Mouse (Mus musculus): ENCODE measurements around the gene Gstt4. TPM values are rescaled to one million over a fixed set of nuclear protein-coding genes. Genes with fewer than 3 reads are reported as not detected.
A peak's percentile ranks its signal among the peaks of the same experiment; 100 is the strongest.
"Not testable (repeated sequence)": the region's sequence is repeated elsewhere in the genome, so short reads cannot be mapped to it uniquely, and the experiment has no call there.

Gstt4 gene
- not detected in 2 replicates for polyA plus RNA-seq (2012; rRNA removed)

- DNase-seq: no peak
- 90% methylated on average over 2 of the region's 2 CpGs for WGBS
- no peak within 1 kb of the TSS for H3K4me3 ChIP-seq (replicated peaks; ENCODE audit: extremely low read depth, low read depth, low read length)
Observed at GRCm38 (mm10) chr10:75822443-75822842, at the start of gene Gstt4. Gene Gstt4, minus strand, starts transcription at chr10:75822543.

DNA sequence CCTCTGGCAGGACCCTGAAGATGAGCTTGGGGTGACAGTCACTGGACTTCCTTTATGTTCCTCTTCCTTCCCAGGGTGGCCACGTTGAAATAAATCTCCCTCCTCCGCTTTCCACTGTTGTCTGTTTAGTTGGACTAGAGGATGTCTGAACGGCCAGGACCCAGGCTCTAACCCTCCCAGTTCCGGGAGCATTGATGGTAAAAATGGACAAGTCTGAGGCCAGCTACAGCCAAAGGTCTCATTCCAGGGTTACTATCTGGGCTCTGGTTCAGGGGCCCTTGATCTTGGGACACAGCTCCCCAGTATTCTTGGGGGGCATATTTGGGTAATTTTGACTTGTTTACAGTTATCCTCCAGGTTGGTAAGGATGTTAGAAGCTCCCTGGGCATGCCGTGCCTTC, 39.2 kb upstream of the Gstt4 start:
- DNase-seq: no peak
- TF ChIP-seq CTCF (IDR thresholded peaks at IDR 0.05; ENCODE audit: insufficient read depth, low read length): no peak
- no peak for TF ChIP-seq POLR2A (IDR thresholded peaks at IDR 0.05; ENCODE audit: borderline replicate concordance, extremely low read depth, low read depth, low read length)
- no peak overlapping the region for H3K4me3 ChIP-seq (replicated peaks; ENCODE audit: extremely low read depth, low read depth, low read length)
- WGBS: 66% methylated on average over 5 of the region's 5 CpGs
- H3K4me1 ChIP-seq (ENCODE audit: control insufficient read depth, insufficient read depth, low read length): peaks cover 4% of the 10 kb centered on the region

More at GRCm38 (mm10) chr10:75822443-75822842, at the start of gene Gstt4:
- H3K4me1 ChIP-seq (ENCODE audit: control insufficient read depth, insufficient read depth, low read length): 0 out of 2 replicates have a peak, but pooled peaks cover under 1% of the 10 kb centered on the region
- TF ChIP-seq CTCF (IDR thresholded peaks at IDR 0.05; ENCODE audit: insufficient read depth, low read length): no peak
- no peak for TF ChIP-seq POLR2A (IDR thresholded peaks at IDR 0.05; ENCODE audit: borderline replicate concordance, extremely low read depth, low read depth, low read length)

DNA sequence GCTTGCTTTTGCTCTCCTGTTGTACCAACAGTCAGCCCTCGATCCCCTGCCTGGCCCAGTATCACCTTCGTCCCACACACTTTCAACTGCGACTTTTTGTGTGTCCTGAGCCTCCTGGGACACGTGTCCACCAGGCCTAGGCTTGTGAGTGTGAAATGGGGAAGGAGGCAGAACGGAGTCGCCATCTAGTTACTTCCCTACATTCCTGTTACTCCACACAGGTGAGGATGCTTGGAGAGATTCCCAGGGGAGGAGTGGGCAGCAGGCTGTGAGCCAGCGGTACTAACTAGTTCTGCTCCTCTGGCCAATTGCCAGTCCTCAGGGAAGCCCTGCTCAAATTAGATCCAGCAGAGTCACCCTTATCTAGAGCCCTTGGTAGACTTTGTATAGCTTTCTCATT, 38.4 kb upstream of the Gstt4 start:
- no peak overlapping the region for H3K4me3 ChIP-seq (replicated peaks; ENCODE audit: extremely low read depth, low read depth, low read length)
- 31% methylated on average over 7 of the region's 7 CpGs for WGBS
- DNase-seq: peak; percentile 14
- peaks cover 4% of the 10 kb centered on the region for H3K4me1 ChIP-seq (ENCODE audit: control insufficient read depth, insufficient read depth, low read length)
- no peak for TF ChIP-seq CTCF (IDR thresholded peaks at IDR 0.05; ENCODE audit: insufficient read depth, low read length)
- no peak for TF ChIP-seq POLR2A (IDR thresholded peaks at IDR 0.05; ENCODE audit: borderline replicate concordance, extremely low read depth, low read depth, low read length)

- peak within 1 kb of the TSS; percentile 86 for H3K4me3 ChIP-seq (replicated peaks; ENCODE audit: extremely low read depth, low read depth, low read length)
- TF ChIP-seq POLR2A (IDR thresholded peaks at IDR 0.05; ENCODE audit: borderline replicate concordance, extremely low read depth, low read depth, low read length): peak; percentile 68; the same call in 1 of the 2 replicates
- not testable (repeated sequence) for H3K4me1 ChIP-seq (ENCODE audit: control insufficient read depth, insufficient read depth, low read length)
- under 1% methylated on average over 46 of the region's 46 CpGs for WGBS
- DNase-seq: peak; percentile 83
Observed at GRCm38 (mm10) chr10:75859786-75860470, 37.6 kb upstream of the Gstt4 start, which contains the start of gene Mif. Gene Mif, minus strand, starts transcription at chr10:75860240.

GRCm38 (mm10) chr10:75859107-75859746, 36.9 kb upstream of the Gstt4 start:
- 6% methylated on average over 26 of the region's 27 CpGs for WGBS
- Histone ChIP-seq H3K4me1 (ENCODE audit: control insufficient read depth, insufficient read depth, low read length) (peaks cover 4% of the 10 kb centered on the region), H3K4me3 (replicated peaks; ENCODE audit: extremely low read depth, low read depth, low read length) (peak overlapping the region; percentile 86)
- no peak for TF ChIP-seq POLR2A (IDR thresholded peaks at IDR 0.05; ENCODE audit: borderline replicate concordance, extremely low read depth, low read depth, low read length)
- TF ChIP-seq CTCF (IDR thresholded peaks at IDR 0.05; ENCODE audit: insufficient read depth, low read length): no peak
- peak; percentile 17 for DNase-seq

DNA sequence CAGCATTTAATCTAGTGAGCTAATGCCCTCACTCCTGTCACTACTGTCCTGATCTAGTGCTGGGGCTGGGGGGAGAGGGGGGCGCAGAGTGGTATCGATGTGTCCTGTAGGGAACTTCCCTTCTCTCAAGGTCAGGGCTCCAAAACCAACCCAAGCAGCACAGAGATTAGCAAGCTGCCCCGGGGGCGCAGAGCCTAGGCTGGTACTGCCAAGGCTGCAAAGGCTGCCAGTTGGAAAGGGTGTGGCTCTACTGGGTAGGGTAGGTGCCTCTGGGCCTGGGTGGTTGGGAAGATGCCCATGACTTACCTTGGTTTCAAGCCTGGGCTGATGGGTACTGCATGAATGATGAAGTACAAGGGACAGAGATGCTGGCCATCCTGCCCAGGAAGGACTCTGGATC, 35.3 kb upstream of the Gstt4 start:
- WGBS: 88% methylated on average over 4 of the region's 4 CpGs
- H3K4me1 ChIP-seq (ENCODE audit: control insufficient read depth, insufficient read depth, low read length): peaks cover 4% of the 10 kb centered on the region
- TF ChIP-seq POLR2A (IDR thresholded peaks at IDR 0.05; ENCODE audit: borderline replicate concordance, extremely low read depth, low read depth, low read length): no peak
- no peak for TF ChIP-seq CTCF (IDR thresholded peaks at IDR 0.05; ENCODE audit: insufficient read depth, low read length)
- no peak for DNase-seq
- H3K4me3 ChIP-seq (replicated peaks; ENCODE audit: extremely low read depth, low read depth, low read length): no peak overlapping the region

- no peak for DNase-seq
- peaks cover 4% of the 10 kb centered on the region for H3K4me1 ChIP-seq (ENCODE audit: control insufficient read depth, insufficient read depth, low read length)
- TF ChIP-seq CTCF (IDR thresholded peaks at IDR 0.05; ENCODE audit: insufficient read depth, low read length): no peak
- no peak for TF ChIP-seq POLR2A (IDR thresholded peaks at IDR 0.05; ENCODE audit: borderline replicate concordance, extremely low read depth, low read depth, low read length)
- H3K4me3 ChIP-seq (replicated peaks; ENCODE audit: extremely low read depth, low read depth, low read length): no peak overlapping the region
- 72% methylated on average over 3 of the region's 3 CpGs for WGBS
Observed at GRCm38 (mm10) chr10:75856976-75857375, 34.6 kb upstream of the Gstt4 start.

GRCm38 (mm10) chr10:75856155-75856907, 34.0 kb upstream of the Gstt4 start:
- peaks cover 4% of the 10 kb centered on the region for H3K4me1 ChIP-seq (ENCODE audit: control insufficient read depth, insufficient read depth, low read length)
- no peak overlapping the region for H3K4me3 ChIP-seq (replicated peaks; ENCODE audit: extremely low read depth, low read depth, low read length)
- no peak for TF ChIP-seq POLR2A (IDR thresholded peaks at IDR 0.05; ENCODE audit: borderline replicate concordance, extremely low read depth, low read depth, low read length)
- TF ChIP-seq CTCF (IDR thresholded peaks at IDR 0.05; ENCODE audit: insufficient read depth, low read length): no peak
- WGBS: 81% methylated on average over 11 of the region's 11 CpGs
- no peak for DNase-seq

DNA sequence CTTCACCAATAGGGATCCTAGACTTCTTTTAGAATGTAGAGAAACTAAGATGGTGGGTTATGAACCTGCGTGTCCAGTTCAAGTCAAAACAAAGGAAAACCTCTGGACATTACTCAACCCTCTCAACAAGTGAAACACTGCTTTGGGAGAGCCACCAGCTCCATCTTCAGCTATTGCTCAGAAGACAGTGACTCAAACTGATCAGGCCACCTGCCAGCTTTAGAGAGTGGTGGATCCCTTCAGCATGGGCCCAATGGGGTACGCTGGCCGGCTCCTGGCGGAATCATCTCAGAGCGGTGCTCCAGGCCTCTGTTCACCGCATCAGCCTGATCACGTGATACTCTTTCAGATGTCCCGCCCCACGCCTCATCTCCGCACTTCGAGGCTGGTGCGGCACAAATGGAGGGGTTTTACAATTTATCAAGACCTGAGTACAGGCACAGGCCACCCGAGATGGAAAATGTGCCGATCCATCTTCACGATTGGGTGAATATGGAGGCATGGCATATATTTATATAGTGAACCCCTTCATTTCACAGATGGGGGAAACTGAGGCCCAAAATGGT, 33.2 kb upstream of the Gstt4 start:
- no peak for DNase-seq
- no peak for TF ChIP-seq POLR2A (IDR thresholded peaks at IDR 0.05; ENCODE audit: borderline replicate concordance, extremely low read depth, low read depth, low read length)
- TF ChIP-seq CTCF (IDR thresholded peaks at IDR 0.05; ENCODE audit: insufficient read depth, low read length): no peak
- WGBS: 92% methylated on average over 15 of the region's 15 CpGs
- H3K4me3 ChIP-seq (replicated peaks; ENCODE audit: extremely low read depth, low read depth, low read length): no peak overlapping the region
- peaks cover 2% of the 10 kb centered on the region for H3K4me1 ChIP-seq (ENCODE audit: control insufficient read depth, insufficient read depth, low read length)

Measured in lung, adult 2 months (tissue).